Mouse (Mus musculus) hematopoietic multipotent progenitor cell, adult 10-12 weeks (in vitro differentiated cells): ENCODE results near the gene S100a2. TPM values are rescaled to one million over a fixed set of nuclear protein-coding genes. Genes with fewer than 3 reads are reported as not detected.

Experiments used
- polyA plus RNA-seq: library from polyadenylated mRNA; stranded (reverse); fragments of >175 nt; gene quantifications from 2 replicates; pipeline ENCODE4 v1.2.3, GENCODE M21; 2012; ENCODE audit warnings: low replicate concordance

S100a2 gene
- polyA plus RNA-seq: not detected in 2 replicates

GRCm38 (mm10) chr3:90589947-90590346, at the start of gene S100a2:
TSS of gene S100a2 (plus strand) at chr3:90590247.

GRCm38 (mm10) chr3:90560008-90560628, 29.9 kb upstream of the S100a2 start, which contains the start of gene S100a3:
TSS of gene S100a3 (plus strand) at chr3:90560578.

GRCm38 (mm10) chr3:90601486-90602110, 11.6 kb downstream of the S100a2 start, which contains the start of gene Gm42674:
TSS of gene Gm42674 (plus strand) at chr3:90601904.

GRCm38 (mm10) chr3:90603623-90604022, 13.6 kb downstream of the S100a2 start, which contains the start of gene S100a4:
TSS of gene S100a4 (plus strand) at chr3:90603771.

GRCm38 (mm10) chr3:90608223-90608622, 18.2 kb downstream of the S100a2 start, which contains the start of gene S100a5:
TSS of gene S100a5 (plus strand) at chr3:90608523.

GRCm38 (mm10) chr3:90612728-90613291, 22.8 kb downstream of the S100a2 start, which contains the start of gene S100a6:
TSS of gene S100a6 (plus strand) at chr3:90612882.

Other genes starting within 250 kb of the S100a2 start
- 2.6 and 4.0 TPM in 2 replicates for gene Slc27a3, start 200.3 kb upstream of the S100a2 start, polyA plus RNA-seq
- 27.3 and 32.4 TPM in 2 replicates for gene Ints3, start 156.6 kb upstream of the S100a2 start, polyA plus RNA-seq
- gene Npr1, start 124.4 kb upstream of the S100a2 start, polyA plus RNA-seq: 0.16 and 1.8 TPM in 2 replicates
- gene Ilf2, start 114.1 kb upstream of the S100a2 start, polyA plus RNA-seq: 6.0 and 9.8 TPM in 2 replicates
- 5.7 and 5.9 TPM in 2 replicates for gene Snapin, start 99.2 kb upstream of the S100a2 start, polyA plus RNA-seq
- gene Chtop, start 80.7 kb upstream of the S100a2 start, polyA plus RNA-seq: 75.5 and 121 TPM in 2 replicates
- 8.5 and 9.8 TPM in 2 replicates for gene S100a1, start 75.9 kb upstream of the S100a2 start, polyA plus RNA-seq
- gene S100a13, start 75.8 kb upstream of the S100a2 start, polyA plus RNA-seq: 8.5 TPM in 2 replicates
- 0.18 TPM in 2 replicates for gene S100a14, start 63.4 kb upstream of the S100a2 start, polyA plus RNA-seq
- gene S100a16, start 53.0 kb upstream of the S100a2 start, polyA plus RNA-seq: 0.38 and 1.0 TPM in 2 replicates
- 0.38 TPM in 1 of 2 replicates, not detected in the other for gene S100a3, start 29.7 kb upstream of the S100a2 start, polyA plus RNA-seq
- not detected in 2 replicates for gene Gm42674, start 11.7 kb downstream of the S100a2 start, polyA plus RNA-seq
- gene S100a4, start 13.5 kb downstream of the S100a2 start, polyA plus RNA-seq: 8.1 and 14.2 TPM in 2 replicates
- not detected in 2 replicates for gene S100a5, start 18.3 kb downstream of the S100a2 start, polyA plus RNA-seq
- 18.8 and 73.6 TPM in 2 replicates for gene S100a6, start 22.6 kb downstream of the S100a2 start, polyA plus RNA-seq
- gene S100a7a, start 63.8 kb downstream of the S100a2 start, polyA plus RNA-seq: 0.12 TPM in 1 of 2 replicates, not detected in the other
- 30.7 and 39.3 TPM in 2 replicates for gene S100a8, start 78.7 kb downstream of the S100a2 start, polyA plus RNA-seq
- 130 and 140 TPM in 2 replicates for gene S100a9, start 105.5 kb downstream of the S100a2 start, polyA plus RNA-seq
- 0.09 TPM in 1 of 2 replicates, not detected in the other for gene Pglyrp4, start 136.7 kb downstream of the S100a2 start, polyA plus RNA-seq
- gene Gm5849, start 187.6 kb downstream of the S100a2 start, polyA plus RNA-seq: not detected in 2 replicates